ENCODE assay signal across 8 mouse cellular contexts in genomic region chr3:146993834-146994669, GRCm38 (mm10).
DNase-seq lines count a peak whose midpoint lies in the region; ATAC-seq and TF ChIP-seq lines count a peak whose summit lies in the region.

No protein-coding gene starts in this region.

- ATAC-seq in embryonic facial prominence, embryonic 12.5 days (ENCODE audit: insufficient number of reproducible peaks, insufficient read depth, low FRiP score, low TSS enrichment) = no peak; the same call in 1 of the 2 replicates

- H3K4me1 ChIP-seq in thymus, adult 2 months (replicated peaks; ENCODE audit: control insufficient read depth, insufficient read depth, low read length) = no peaks in the 10 kb centered on the region
- H3K4me1 ChIP-seq in embryonic facial prominence, embryonic 12.5 days = no peaks in the 10 kb centered on the region; the same call in 1 of the 2 replicates

- no peak for TF ChIP-seq POLR2A in thymus, adult 2 months (IDR thresholded peaks at IDR 0.05; ENCODE audit: control insufficient read depth, extremely low read depth, insufficient read depth, low read length, poor library complexity)

- WGBS in thymus, adult 2 months = 49% methylated on average over 26 of the region's 26 CpGs
- WGBS in embryonic facial prominence, embryonic 12.5 days = 38% methylated on average over 26 of the region's 26 CpGs

- intact Hi-C loops in heart, postnatal 10 days (cut with DNase I) = no loop called here

- no peaks in the 10 kb centered on the region for H3K36me3 ChIP-seq in thymus, adult 2 months (ENCODE audit: control insufficient read depth, insufficient read depth, low read length)
- H3K36me3 ChIP-seq in embryonic facial prominence, embryonic 12.5 days = no peaks in the 10 kb centered on the region

- H3K27me3 ChIP-seq in thymus, adult 2 months (ENCODE audit: control insufficient read depth, insufficient read depth, low read length) = no peaks in the 10 kb centered on the region
- no peaks in the 10 kb centered on the region for H3K27me3 ChIP-seq in embryonic facial prominence, embryonic 12.5 days

- no peak overlapping the region for H3K4me3 ChIP-seq in thymus, adult 2 months (ENCODE audit: control insufficient read depth, insufficient read depth, low read length)
- no peak overlapping the region for H3K4me3 ChIP-seq in embryonic facial prominence, embryonic 12.5 days

- peak overlapping the region; percentile 24 for H3K4me2 ChIP-seq in embryonic facial prominence, embryonic 12.5 days (replicated peaks)

- H3K27ac ChIP-seq in thymus, adult 2 months (ENCODE audit: control insufficient read depth, insufficient read depth, low read length) = no peak overlapping the region
- H3K27ac ChIP-seq in embryonic facial prominence, embryonic 12.5 days = no peak overlapping the region

- H3K9me3 ChIP-seq in embryonic facial prominence, embryonic 12.5 days = no peaks in the 10 kb centered on the region

- no peak for TF ChIP-seq CTCF in thymus, adult 2 months (IDR thresholded peaks at IDR 0.05; ENCODE audit: borderline replicate concordance, control insufficient read depth, extremely low read depth, insufficient read depth, low read length, poor library complexity)

- DNase-seq in thymus, postnatal 0 days (ENCODE audit: low spot score) = peak; percentile 3
- no peak for DNase-seq in thymus, adult 2 months
- peak; percentile 50 to 65 for DNase-seq in heart, postnatal 10 days
- peak; percentile 40 to 61 for DNase-seq in layer of hippocampus, postnatal 10 days (ENCODE audit: low spot score in 2 of 2)
- DNase-seq in lung, postnatal 25 days (ENCODE audit: low spot score) = peak; percentile 12
- peak; percentile 40 for DNase-seq in right cerebral cortex, adult 18-20 months
- DNase-seq in thymus, postnatal 10 days (ENCODE audit: low spot score in 2 of 2) = no peak

- no peak overlapping the region for H3K9ac ChIP-seq in embryonic facial prominence, embryonic 12.5 days

Comparison
In these comparisons a context has a peak if more than half of its experiments do, and no peak if none do; other contexts are left out.
1. DNase-seq: peak in thymus, postnatal 0 days (single experiment), heart, postnatal 10 days (2 of 2), layer of hippocampus, postnatal 10 days (2 of 2), lung, postnatal 25 days (single experiment) and right cerebral cortex, adult 18-20 months (single experiment); none in thymus, adult 2 months (single experiment) and thymus, postnatal 10 days (0 of 2).